Comparison of ENCODE assay signal across 10 mouse cellular contexts in genomic region chr10:75252301-75253022, GRCm38 (mm10). TPM values are rescaled to one million over a fixed set of nuclear protein-coding genes. Genes with fewer than 3 reads are reported as not detected.
DNase-seq lines count a peak whose midpoint lies in the region; ATAC-seq and TF ChIP-seq lines count a peak whose summit lies in the region.
"Had no signal": no experiment of that assay in that cellular context is flagged by ENCODE, and none has a peak within 500 bp of the region (broad histone marks: within the 10 kb centered on the region; RNA-seq: fewer than 3 reads in every experiment).

No protein-coding gene starts in this region.

- no peaks in the 10 kb centered on the region for H3K9me3 ChIP-seq in midbrain, postnatal 0 days (ENCODE audit: low read length)
- H3K9me3 ChIP-seq in midbrain, embryonic 11.5 days (ENCODE audit: control insufficient read depth, low read length), result no peaks in the 10 kb centered on the region
- no peaks in the 10 kb centered on the region for H3K9me3 ChIP-seq in forebrain, embryonic 15.5 days
- no peaks in the 10 kb centered on the region for H3K9me3 ChIP-seq in midbrain, embryonic 16.5 days (replicated peaks; ENCODE audit: control insufficient read depth, low read length, poor library complexity, severe bottlenecking)

- ATAC-seq in frontal cortex, adult (ENCODE audit: low TSS enrichment), result peak; percentile 87
- no peak for ATAC-seq in midbrain, postnatal 0 days (ENCODE audit: low FRiP score)
- ATAC-seq in midbrain, embryonic 11.5 days (ENCODE audit: low FRiP score), result no peak
- no peak for ATAC-seq in forebrain, embryonic 15.5 days (replicated peaks)
- no peak for ATAC-seq in midbrain, embryonic 16.5 days

- 79% methylated on average over 13 of the region's 13 CpGs for WGBS in midbrain, postnatal 0 days
- WGBS in midbrain, embryonic 11.5 days, result 84% methylated on average over 13 of the region's 13 CpGs
- 83% methylated on average over 13 of the region's 13 CpGs for WGBS in forebrain, embryonic 15.5 days
- WGBS in midbrain, embryonic 16.5 days, result 77% methylated on average over 13 of the region's 13 CpGs

- TF ChIP-seq CTCF in midbrain, postnatal 0 days (IDR thresholded peaks at IDR 0.05), result no peak

- no peak for DNase-seq in frontal cortex, postnatal 10 days (ENCODE audit: low spot score in 2 of 2)
- DNase-seq in midbrain, postnatal 0 days (ENCODE audit: low spot score), result peak; percentile 4
- no peak for DNase-seq in midbrain, embryonic 11.5 days (ENCODE audit: low spot score, missing footprints)
- DNase-seq in kidney, adult 9 months, result peak; percentile 27
- DNase-seq in layer of hippocampus, postnatal 14 days (ENCODE audit: low spot score in 2 of 2), result no peak
- DNase-seq: B cell, adult 2 months; lung, adult 18-20 months had no signal

- no peaks in the 10 kb centered on the region for H3K4me1 ChIP-seq in midbrain, postnatal 0 days (ENCODE audit: insufficient read depth, low read length)
- no peaks in the 10 kb centered on the region for H3K4me1 ChIP-seq in midbrain, embryonic 11.5 days (ENCODE audit: control insufficient read depth, insufficient read depth, low read length)
- H3K4me1 ChIP-seq in forebrain, embryonic 15.5 days, result no peaks in the 10 kb centered on the region
- H3K4me1 ChIP-seq in midbrain, embryonic 16.5 days (ENCODE audit: control insufficient read depth, insufficient read depth, low read length), result no peaks in the 10 kb centered on the region

- H3K36me3 ChIP-seq in midbrain, postnatal 0 days (ENCODE audit: insufficient read depth, low read length), result peaks cover 14% of the 10 kb centered on the region
- peaks cover 3% of the 10 kb centered on the region; the same call in 1 of the 2 replicates for H3K36me3 ChIP-seq in midbrain, embryonic 11.5 days (ENCODE audit: control insufficient read depth, insufficient read depth, low read length)
- peaks cover 15% of the 10 kb centered on the region for H3K36me3 ChIP-seq in forebrain, embryonic 15.5 days
- no peaks in the 10 kb centered on the region; the same call in 1 of the 2 replicates for H3K36me3 ChIP-seq in midbrain, embryonic 16.5 days (ENCODE audit: control insufficient read depth, insufficient read depth, low read length)

- no peak overlapping the region for H3K9ac ChIP-seq in midbrain, postnatal 0 days (replicated peaks; ENCODE audit: low read length, poor library complexity, severe bottlenecking)
- H3K9ac ChIP-seq in midbrain, embryonic 11.5 days (ENCODE audit: low read length), result no peak overlapping the region
- no peak overlapping the region for H3K9ac ChIP-seq in forebrain, embryonic 15.5 days (replicated peaks)
- no peak overlapping the region for H3K9ac ChIP-seq in midbrain, embryonic 16.5 days (ENCODE audit: low read depth, low read length)

- no peak overlapping the region for H3K4me3 ChIP-seq in midbrain, postnatal 0 days (ENCODE audit: low read depth, low read length)
- no peak overlapping the region for H3K4me3 ChIP-seq in midbrain, embryonic 11.5 days (ENCODE audit: low read depth, low read length)
- no peak overlapping the region for H3K4me3 ChIP-seq in forebrain, embryonic 15.5 days
- H3K4me3 ChIP-seq in midbrain, embryonic 16.5 days (ENCODE audit: low read depth, low read length), result no peak overlapping the region

- H3K27me3 ChIP-seq in midbrain, postnatal 0 days (ENCODE audit: insufficient read depth, low read length), result no peaks in the 10 kb centered on the region
- H3K27me3 ChIP-seq in midbrain, embryonic 11.5 days (ENCODE audit: control insufficient read depth, insufficient read depth, low read length), result no peaks in the 10 kb centered on the region
- no peaks in the 10 kb centered on the region for H3K27me3 ChIP-seq in forebrain, embryonic 15.5 days
- H3K27me3 ChIP-seq in midbrain, embryonic 16.5 days (ENCODE audit: control insufficient read depth, insufficient read depth, low read depth, low read length), result no peaks in the 10 kb centered on the region

- no peak overlapping the region for H3K27ac ChIP-seq in midbrain, postnatal 0 days (ENCODE audit: low read depth, low read length)
- no peak overlapping the region for H3K27ac ChIP-seq in midbrain, embryonic 11.5 days (ENCODE audit: low read depth, low read length)
- H3K27ac ChIP-seq in forebrain, embryonic 15.5 days (replicated peaks), result no peak overlapping the region
- no peak overlapping the region for H3K27ac ChIP-seq in midbrain, embryonic 16.5 days (ENCODE audit: low read length)

- no peak overlapping the region for H3K4me2 ChIP-seq in midbrain, postnatal 0 days (ENCODE audit: low read depth, low read length, poor library complexity, severe bottlenecking)
- no peak overlapping the region for H3K4me2 ChIP-seq in midbrain, embryonic 11.5 days
- no peak overlapping the region for H3K4me2 ChIP-seq in forebrain, embryonic 15.5 days (replicated peaks)
- no peak overlapping the region for H3K4me2 ChIP-seq in midbrain, embryonic 16.5 days (ENCODE audit: low read length)

RNA-seq across cellular contexts. Expression of gene Specc1l, which starts 40.6 kb away (rescaled TPM):
- 37.5 and 52.8 TPM in 2 replicates for total RNA-seq in midbrain, postnatal 0 days (2014; rRNA removed)
- polyA plus RNA-seq in midbrain, postnatal 0 days (2015; fragmentation: Nextera tagmentation; extraction: Ambion mirVana), result 21.1 and 23.6 TPM in 2 replicates
- 22.8 and 23.2 TPM in 2 replicates for polyA plus RNA-seq in midbrain, embryonic 11.5 days (2014; fragmentation: Nextera tagmentation; extraction: Ambion mirVana)
- polyA plus RNA-seq in forebrain, embryonic 15.5 days (2015; fragmentation: Nextera tagmentation; extraction: Ambion mirVana), result 42.8 and 44.7 TPM in 2 replicates
- total RNA-seq in layer of hippocampus, postnatal 14 days (2021), result 10 to 100 TPM; 46.5 to 49.5 TPM
- 30.9 and 33.5 TPM in 2 replicates for polyA plus RNA-seq in midbrain, embryonic 16.5 days (2015; fragmentation: Nextera tagmentation; extraction: Ambion mirVana)

Comparison
In these comparisons a context has a peak if more than half of its experiments do, and no peak if none do; other contexts are left out.
1. DNase-seq: peak in midbrain, postnatal 0 days (single experiment) and kidney, adult 9 months (single experiment); none in frontal cortex, postnatal 10 days (0 of 2), midbrain, embryonic 11.5 days (single experiment) and layer of hippocampus, postnatal 14 days (0 of 2).